Mouse (Mus musculus) G1E (cell line): ENCODE measurements around the gene Il12rb1. TPM values are rescaled to one million over a fixed set of nuclear protein-coding genes. Genes with fewer than 3 reads are reported as not detected.
"Not testable (repeated sequence)": the region's sequence is repeated elsewhere in the genome, so short reads cannot be mapped to it uniquely, and the experiment has no call there.

ENCODE experiments used
- ATAC-seq: 2 replicates; pipeline ENCODE4 v1.8.0; 2016; ENCODE audit warnings: mild to moderate bottlenecking; ENCODE audit not compliant: insufficient number of reproducible peaks, poor library complexity, low FRiP score, severe bottlenecking; ENCODE audit errors: extremely low read depth
- DNase-seq: peaks from one replicate; pipeline ENCODE4 v3.0.0; 2012; ENCODE audit warnings: low spot score
- H3K27me3 ChIP-seq: 2 replicates; pipeline ENCODE4 v1.6.1; 2012; ENCODE audit warnings: mild to moderate bottlenecking, low read length, inconsistent platforms; ENCODE audit not compliant: insufficient read depth
- H3K36me3 ChIP-seq: replicated peaks from 2 replicates; pipeline ENCODE3; 2012; ENCODE audit warnings: mild to moderate bottlenecking, inconsistent platforms
- H3K4me1 ChIP-seq: 2 replicates; pipeline ENCODE4 v1.6.1; 2012; ENCODE audit warnings: low read depth, low read length, inconsistent platforms, mixed read lengths; ENCODE audit not compliant: insufficient read depth
- H3K4me3 ChIP-seq: 2 replicates; pipeline ENCODE4 v1.5.1; 2012; ENCODE audit warnings: low read depth, mild to moderate bottlenecking, inconsistent platforms, low read length, moderate library complexity, mixed read lengths
- H3K9me3 ChIP-seq: replicated peaks from 2 replicates; pipeline ENCODE4 v1.6.1; 2012; ENCODE audit warnings: inconsistent platforms
- CTCF ChIP-seq: IDR thresholded peaks from 2 replicates; pipeline ENCODE4 v1.5.1; 2012; ENCODE audit warnings: low read depth, low read length, inconsistent platforms, mixed read lengths
- GATA1 ChIP-seq: IDR thresholded peaks from 2 replicates; pipeline ENCODE4 v1.6.1; 2012; ENCODE audit warnings: borderline replicate concordance, low read length, inconsistent platforms, mixed read lengths
- GATA2 ChIP-seq: IDR thresholded peaks from 2 replicates; pipeline ENCODE4 v1.6.1; 2012; ENCODE audit warnings: low read depth, low read length, inconsistent platforms, borderline replicate concordance
- POLR2AphosphoS5 ChIP-seq: IDR thresholded peaks from 2 replicates; pipeline ENCODE4 v1.6.1; 2012; ENCODE audit warnings: low read depth, low read length, inconsistent platforms; ENCODE audit not compliant: insufficient replicate concordance
- TAL1 ChIP-seq: conservative IDR thresholded peaks from 2 replicates; pipeline ENCODE4 v1.6.1; 2012; ENCODE audit warnings: low read depth, low read length, inconsistent platforms, mixed read lengths
- polyA plus RNA-seq: library from polyadenylated mRNA; stranded (reverse); fragments of >175 nt; gene quantifications from 2 replicates; pipeline ENCODE4 v1.2.3, GENCODE M21; 2012
- total RNA-seq, 2 experiments: library from RNA; stranded (forward) in 1 of 2; stranded (reverse) in 1 of 2; fragments of 200-1000 nt in 1 of 2; fragments of >200 nt in 1 of 2; fragmentation: Nextera tagmentation in 1 of 2; gene quantifications; 2 replicates each; pipeline ENCODE4 v1.2.3; 2014 to 2017

Gene Il12rb1
- total and polyA plus RNA-seq, 3 experiments, result 1.9 to 5.6 (median 2.3) TPM

DNA sequence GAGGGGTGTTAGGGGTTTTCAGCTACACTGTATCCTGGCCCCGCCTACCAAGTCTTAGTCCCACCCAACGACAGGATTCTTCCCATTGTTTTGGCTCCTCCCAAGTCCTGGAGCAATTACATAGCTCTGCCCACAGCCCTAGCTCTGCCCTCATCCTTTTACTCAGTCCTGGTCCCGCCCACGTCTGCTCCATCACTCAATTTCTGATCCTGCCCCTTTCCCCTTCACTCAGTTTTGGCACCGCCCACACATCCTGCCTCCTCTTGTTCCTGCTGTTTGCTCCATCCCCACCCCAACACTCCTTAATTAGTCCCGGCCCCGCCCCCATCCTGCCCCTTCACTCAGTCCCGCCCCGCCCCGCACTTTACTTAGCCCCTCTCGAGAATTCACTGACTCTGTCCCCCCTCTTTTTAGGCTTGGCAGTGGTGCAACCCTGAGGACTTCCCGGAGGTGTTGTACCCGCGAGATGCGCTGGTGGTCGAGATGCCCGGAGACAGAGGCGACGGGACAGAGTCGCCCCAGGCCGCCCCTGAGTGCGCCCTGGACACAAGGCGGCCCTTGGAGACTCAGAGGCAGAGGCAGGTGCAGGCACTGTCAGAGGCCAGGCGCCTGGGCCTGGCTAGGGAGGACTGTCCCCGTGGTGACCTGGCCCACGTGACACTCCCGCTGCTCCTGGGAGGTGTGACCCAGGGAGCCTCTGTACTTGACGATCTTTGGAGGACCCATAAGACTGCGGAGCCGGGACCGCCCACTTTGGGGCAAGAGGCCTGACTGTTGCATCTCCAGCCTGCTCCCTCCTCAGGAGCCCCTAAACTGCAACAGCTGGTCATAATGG is 12.1 kb downstream of the Il12rb1 start:
- DNase-seq, result no peak
- Histone ChIP-seq H3K36me3 (peaks cover 29% of the 10 kb centered on the region), H3K27me3 (peaks cover 18% of the 10 kb centered on the region), H3K4me1 (peaks cover 48% of the 10 kb centered on the region), H3K4me3 (no peak overlapping the region; the same call in 1 of the 2 replicates), H3K9me3 (no peaks in the 10 kb centered on the region; the same call in 1 of the 2 replicates)
- TF ChIP-seq GATA1, result no peak
- ATAC-seq, result no peak

DNA sequence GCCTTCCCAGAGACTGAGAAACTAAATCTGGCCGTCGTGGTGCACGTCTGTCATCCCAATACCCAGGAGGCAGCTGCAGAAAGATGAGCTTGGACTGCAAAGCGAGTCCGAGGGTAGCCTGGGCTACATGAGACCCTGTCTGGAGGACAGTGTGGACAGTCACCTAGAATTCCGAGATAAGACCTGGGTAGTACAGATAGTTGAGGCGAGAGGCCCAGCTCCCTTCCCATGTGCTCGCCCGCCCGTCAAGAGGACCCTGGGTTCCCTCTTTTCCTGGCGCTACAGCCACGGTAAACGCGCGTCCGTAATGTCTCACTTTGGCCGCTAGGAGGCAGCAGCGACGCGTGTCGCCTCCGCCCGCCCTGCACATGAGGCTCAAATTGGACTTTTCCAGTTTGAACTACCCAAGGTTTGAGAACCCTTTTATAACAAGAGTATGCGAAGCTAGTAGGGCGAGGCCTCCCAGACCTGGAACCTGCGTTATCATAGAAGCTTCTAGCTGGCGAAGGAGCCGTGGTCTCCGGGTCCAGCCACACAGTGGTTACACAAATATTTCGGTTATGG is 13.2 kb downstream of the Il12rb1 start:
- no peak overlapping the region for H3K4me3 ChIP-seq
- TF ChIP-seq CTCF (peak; percentile 94), GATA1 (no peak), TAL1 (no peak), GATA2 (no peak), POLR2AphosphoS5 (no peak)
- H3K27me3 ChIP-seq, result peaks cover 29% of the 10 kb centered on the region
- peaks cover 29% of the 10 kb centered on the region for H3K36me3 ChIP-seq
- no peaks in the 10 kb centered on the region; the same call in 1 of the 2 replicates for H3K9me3 ChIP-seq
- DNase-seq (peak; percentile 63), ATAC-seq (peak; percentile 37; the same call in 1 of the 2 replicates)
- H3K4me1 ChIP-seq, result peaks cover 36% of the 10 kb centered on the region

DNA sequence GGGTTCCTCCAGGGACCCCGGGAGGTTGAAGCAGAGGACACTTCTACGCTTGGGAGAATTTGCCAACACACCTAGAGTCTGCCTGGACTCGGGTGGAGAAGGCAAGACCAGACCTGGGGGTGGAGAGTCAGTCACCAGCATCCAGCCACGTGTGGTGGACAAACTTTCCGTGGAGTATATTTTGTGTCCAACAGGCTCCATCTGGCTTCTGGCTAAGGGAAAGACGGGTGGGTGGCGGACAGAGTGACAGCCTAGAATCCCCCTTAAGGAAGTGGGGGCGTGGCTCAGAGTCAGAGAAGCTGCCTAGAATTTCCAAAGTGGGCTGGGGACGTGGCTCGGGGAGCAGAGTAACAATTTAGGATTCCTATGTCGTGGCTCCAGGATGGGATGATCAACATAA is 13.7 kb downstream of the Il12rb1 start:
- peaks cover 31% of the 10 kb centered on the region for H3K4me1 ChIP-seq
- no peak for ATAC-seq
- no peak for DNase-seq
- peaks cover 29% of the 10 kb centered on the region for H3K36me3 ChIP-seq
- peaks cover 2% of the 10 kb centered on the region; the same call in 1 of the 2 replicates for H3K9me3 ChIP-seq
- TF ChIP-seq GATA1, result no peak
- TF ChIP-seq GATA2, result no peak
- no peak overlapping the region for H3K4me3 ChIP-seq
- peaks cover 34% of the 10 kb centered on the region for H3K27me3 ChIP-seq

- H3K4me3 ChIP-seq, ATAC-seq: not testable (repeated sequence)
- peaks cover 27% of the 10 kb centered on the region for H3K4me1 ChIP-seq
These were observed 14.3 kb downstream of the Il12rb1 start for GRCm38 (mm10) chr8:70822594-70822993.

DNA sequence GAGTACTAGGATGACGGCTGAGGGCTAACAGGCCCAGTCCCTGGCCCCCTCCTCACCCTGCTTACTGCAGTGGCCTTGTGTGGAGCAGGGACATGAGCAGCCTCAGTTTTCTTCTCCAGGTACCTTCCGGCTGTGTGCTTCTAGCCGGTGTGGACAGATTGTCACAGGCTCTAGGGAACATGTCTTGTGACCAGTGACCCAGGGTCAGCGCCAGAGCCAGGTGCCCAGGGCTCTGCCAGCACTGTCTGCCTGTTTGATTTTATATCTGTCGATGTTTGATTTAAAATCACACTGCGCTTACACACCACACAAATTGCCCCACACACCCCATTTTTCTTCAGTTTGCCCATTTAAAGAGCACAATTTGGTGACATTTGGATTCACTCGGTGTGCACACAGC is 15.6 kb downstream of the Il12rb1 start:
- TF ChIP-seq CTCF, result no peak
- Histone ChIP-seq H3K27me3 (peaks cover 43% of the 10 kb centered on the region), H3K36me3 (peaks cover 27% of the 10 kb centered on the region), H3K9me3 (peaks cover 3% of the 10 kb centered on the region; the same call in 1 of the 2 replicates), H3K4me1 (peaks cover 27% of the 10 kb centered on the region), H3K4me3 (no peak overlapping the region)
- ATAC-seq (no peak), DNase-seq (no peak)

More at GRCm38 (mm10) chr8:70822594-70822993, 14.3 kb downstream of the Il12rb1 start:
- DNase-seq, H3K9me3 ChIP-seq: not testable (repeated sequence)
- peaks cover 35% of the 10 kb centered on the region for H3K27me3 ChIP-seq
- peaks cover 29% of the 10 kb centered on the region for H3K36me3 ChIP-seq

GRCm38 (mm10) chr8:70825816-70826215 is 17.6 kb downstream of the Il12rb1 start:
- DNase-seq, result no peak
- peaks cover 53% of the 10 kb centered on the region for H3K27me3 ChIP-seq

GRCm38 (mm10) chr8:70827010-70827409 is 18.8 kb downstream of the Il12rb1 start:
- ATAC-seq (no peak), DNase-seq (no peak)
- Histone ChIP-seq H3K9me3 (peaks cover 3% of the 10 kb centered on the region; the same call in 1 of the 2 replicates), H3K27me3 (peaks cover 58% of the 10 kb centered on the region), H3K4me3 (no peak overlapping the region), H3K36me3 (no peaks in the 10 kb centered on the region), H3K4me1 (peaks cover 3% of the 10 kb centered on the region)
- TF ChIP-seq CTCF (no peak), GATA1 (no peak), TAL1 (no peak), POLR2AphosphoS5 (no peak)

More at GRCm38 (mm10) chr8:70825816-70826215, 17.6 kb downstream of the Il12rb1 start:
- no peak overlapping the region for H3K4me3 ChIP-seq
- no peak for ATAC-seq
- H3K4me1 ChIP-seq, result peaks cover 14% of the 10 kb centered on the region
- TF ChIP-seq GATA2, result no peak
- no peak for TF ChIP-seq POLR2AphosphoS5
- TF ChIP-seq TAL1, result no peak
- TF ChIP-seq GATA1, result no peak
- TF ChIP-seq CTCF, result no peak
- H3K36me3 ChIP-seq, result peaks cover 7% of the 10 kb centered on the region
- H3K9me3 ChIP-seq, result peaks cover 3% of the 10 kb centered on the region; the same call in 1 of the 2 replicates
